Mouse (Mus musculus) heart, embryonic 11.5 days (tissue): ENCODE data around the gene Zfp740. TPM values are rescaled to one million over a fixed set of nuclear protein-coding genes. Genes with fewer than 3 reads are reported as not detected.

Source experiments
- ATAC-seq: fragments of 200-750 bp; cut with Nextera tagmentation; replicated peaks from 2 replicates; pipeline ENCODE4 v1.8.0; 2017; ENCODE audit warnings: moderate library complexity; ENCODE audit not compliant: insufficient number of reproducible peaks, low FRiP score, low TSS enrichment
- H3K27ac ChIP-seq: fragments of 300-500 bp; sonication (generic); 2 replicates; pipeline ENCODE4 v1.5.1; 2014; ENCODE audit warnings: mild to moderate bottlenecking, low read depth, low read length
- H3K27me3 ChIP-seq: fragments of 300-500 bp; sonication (generic); 2 replicates; pipeline ENCODE4 v1.6.1; 2014; ENCODE audit warnings: mild to moderate bottlenecking, low read length, mixed read lengths; ENCODE audit not compliant: control insufficient read depth, insufficient read depth
- H3K36me3 ChIP-seq: fragments of 300-500 bp; sonication (generic); 2 replicates; pipeline ENCODE4 v1.6.1; 2014; ENCODE audit warnings: mild to moderate bottlenecking, low read length, moderate library complexity, mixed read lengths; ENCODE audit not compliant: control insufficient read depth, insufficient read depth
- H3K4me1 ChIP-seq: fragments of 300-500 bp; sonication (generic); 2 replicates; pipeline ENCODE4 v1.6.1; 2014; ENCODE audit warnings: low read length; ENCODE audit not compliant: control insufficient read depth, insufficient read depth
- H3K4me2 ChIP-seq: fragments of 300-500 bp; sonication (generic); 2 replicates; pipeline ENCODE4 v1.6.1; 2014; ENCODE audit warnings: mild to moderate bottlenecking, moderate library complexity
- H3K4me3 ChIP-seq: fragments of 300-500 bp; sonication (generic); 2 replicates; pipeline ENCODE4 v1.5.1; 2014; ENCODE audit warnings: low read depth, low read length
- H3K9ac ChIP-seq: fragments of 300-500 bp; sonication (generic); 2 replicates; pipeline ENCODE4 v1.6.1; 2014; ENCODE audit warnings: mild to moderate bottlenecking, low read depth, low read length, moderate library complexity
- H3K9me3 ChIP-seq: fragments of 300-500 bp; sonication (generic); replicated peaks from 2 replicates; pipeline ENCODE4 v1.6.1; 2016; ENCODE audit warnings: low read length; ENCODE audit not compliant: control insufficient read depth
- WGBS: fragments of 180-500 bp; shearing (Covaris S2); extraction: QIAGEN DNeasy Blood & Tissue Kit; methylation state at CpG from one replicate; pipeline ENCODE4 v1.1.7; 2014; ENCODE audit not compliant: insufficient replicate concordance; 5-methylcytosine and 5-hydroxymethylcytosine counted together
- polyA plus RNA-seq: library from polyadenylated mRNA; unstranded; fragments of >200 nt; fragmentation: Nextera tagmentation; extraction: Ambion mirVana; gene quantifications from 2 replicates; pipeline ENCODE4 v1.2.1, GENCODE M21; 2014

Zfp740 gene
- polyA plus RNA-seq, 1 experiment from 2014 or later = 25.8 TPM

- Histone ChIP-seq H3K9me3 (no peaks in the 10 kb centered on the region), H3K36me3 (no peaks in the 10 kb centered on the region), H3K9ac (peak overlapping the region; percentile 66), H3K4me1 (peaks cover 39% of the 10 kb centered on the region), H3K27me3 (peaks cover 51% of the 10 kb centered on the region), H3K27ac (peak overlapping the region; percentile 90), H3K4me2 (peak overlapping the region; percentile 93), H3K4me3 (peak overlapping the region; percentile 59)
- ATAC-seq = peak; percentile 53
- WGBS = 0% methylated on average over 29 of the region's 35 CpGs
These were observed 43.8 kb downstream of the Zfp740 start for GRCm38 (mm10) chr15:102246866-102247251.

GRCm38 (mm10) chr15:102247252-102248130 lies 44.4 kb downstream of the Zfp740 start:
- H3K4me1 ChIP-seq = peaks cover 38% of the 10 kb centered on the region
- H3K4me3 ChIP-seq = peak overlapping the region; percentile 59
- peak overlapping the region; percentile 93 for H3K4me2 ChIP-seq
- H3K9me3 ChIP-seq = no peaks in the 10 kb centered on the region
- peak overlapping the region; percentile 90 for H3K27ac ChIP-seq
- H3K9ac ChIP-seq = peak overlapping the region; percentile 66
- H3K27me3 ChIP-seq = peaks cover 50% of the 10 kb centered on the region
- WGBS = under 1% methylated on average over 55 of the region's 65 CpGs
- H3K36me3 ChIP-seq = no peaks in the 10 kb centered on the region
- peak; percentile 47 for ATAC-seq

GRCm38 (mm10) chr15:102248131-102248811 lies 45.2 kb downstream of the Zfp740 start:
- H3K9ac ChIP-seq = peak overlapping the region; percentile 66; the same call in 1 of the 2 replicates
- peak overlapping the region; percentile 93 for H3K4me2 ChIP-seq
- H3K36me3 ChIP-seq = no peaks in the 10 kb centered on the region
- H3K4me3 ChIP-seq = peak overlapping the region; percentile 59
- no peak for ATAC-seq
- WGBS = 6% methylated on average over 8 of the region's 8 CpGs
- H3K27me3 ChIP-seq = peaks cover 43% of the 10 kb centered on the region
- peaks cover 34% of the 10 kb centered on the region for H3K4me1 ChIP-seq
- no peaks in the 10 kb centered on the region for H3K9me3 ChIP-seq
- peak overlapping the region; percentile 90 for H3K27ac ChIP-seq

- no peak overlapping the region for H3K9ac ChIP-seq
- ATAC-seq = no peak
- no peaks in the 10 kb centered on the region for H3K36me3 ChIP-seq
- H3K4me1 ChIP-seq = peaks cover 29% of the 10 kb centered on the region
- H3K4me3 ChIP-seq = no peak overlapping the region
- peak overlapping the region; percentile 93 for H3K4me2 ChIP-seq
- no peaks in the 10 kb centered on the region for H3K9me3 ChIP-seq
- H3K27me3 ChIP-seq = peaks cover 38% of the 10 kb centered on the region
- H3K27ac ChIP-seq = peak overlapping the region; percentile 90; the same call in 1 of the 2 replicates
- 5% methylated on average over 1 of the region's 3 CpGs for WGBS
These were observed 45.8 kb downstream of the Zfp740 start for GRCm38 (mm10) chr15:102248812-102249191.

GRCm38 (mm10) chr15:102249251-102249691 lies 46.2 kb downstream of the Zfp740 start:
- Histone ChIP-seq H3K9me3 (no peaks in the 10 kb centered on the region), H3K36me3 (no peaks in the 10 kb centered on the region), H3K27ac (peak overlapping the region; percentile 60), H3K27me3 (peaks cover 38% of the 10 kb centered on the region), H3K9ac (peak overlapping the region; percentile 44; the same call in 1 of the 2 replicates), H3K4me3 (peak overlapping the region; percentile 23), H3K4me1 (peaks cover 25% of the 10 kb centered on the region), H3K4me2 (peak overlapping the region; percentile 93)
- 5% methylated on average over 11 of the region's 13 CpGs for WGBS
- ATAC-seq = no peak

- Histone ChIP-seq H3K27ac (peak overlapping the region; percentile 60), H3K9ac (0 out of 2 replicates have a peak overlapping the region, but pooled peaks have one; percentile 44), H3K27me3 (peaks cover 31% of the 10 kb centered on the region), H3K4me1 (peaks cover 23% of the 10 kb centered on the region; the same call in 1 of the 2 replicates), H3K4me2 (peak overlapping the region; percentile 93), H3K4me3 (peak overlapping the region; percentile 23; the same call in 1 of the 2 replicates), H3K9me3 (no peaks in the 10 kb centered on the region), H3K36me3 (no peaks in the 10 kb centered on the region)
- WGBS = 46% methylated on average over 9 of the region's 9 CpGs
- no peak for ATAC-seq
These were observed 46.9 kb downstream of the Zfp740 start for GRCm38 (mm10) chr15:102249967-102250366.

- peaks cover 28% of the 10 kb centered on the region for H3K27me3 ChIP-seq
- ATAC-seq = no peak
- no peak overlapping the region for H3K27ac ChIP-seq
- H3K9me3 ChIP-seq = no peaks in the 10 kb centered on the region
- WGBS = 65% methylated on average over 5 of the region's 5 CpGs
- H3K4me3 ChIP-seq = no peak overlapping the region
- H3K4me2 ChIP-seq = no peak overlapping the region
- peaks cover 21% of the 10 kb centered on the region; the same call in 1 of the 2 replicates for H3K4me1 ChIP-seq
- H3K9ac ChIP-seq = no peak overlapping the region
- no peaks in the 10 kb centered on the region for H3K36me3 ChIP-seq
These were observed 47.5 kb downstream of the Zfp740 start for GRCm38 (mm10) chr15:102250521-102250920.

GRCm38 (mm10) chr15:102255547-102256255 lies 52.7 kb downstream of the Zfp740 start:
- Histone ChIP-seq H3K9ac (no peak overlapping the region), H3K27me3 (peaks cover 52% of the 10 kb centered on the region), H3K4me3 (peak overlapping the region; percentile 62; the same call in 1 of the 2 replicates)

More at GRCm38 (mm10) chr15:102255547-102256255, 52.7 kb downstream of the Zfp740 start:
- Histone ChIP-seq H3K36me3 (no peaks in the 10 kb centered on the region), H3K4me1 (peaks cover 11% of the 10 kb centered on the region), H3K4me2 (peak overlapping the region; percentile 96), H3K27ac (no peak overlapping the region), H3K9me3 (no peaks in the 10 kb centered on the region)
- 39% methylated on average over 14 of the region's 14 CpGs for WGBS
- ATAC-seq = no peak
